Mouse (Mus musculus) midbrain, embryonic 11.5 days (tissue): ENCODE data around the gene Rhbdf2. TPM values are rescaled to one million over a fixed set of nuclear protein-coding genes. Genes with fewer than 3 reads are reported as not detected.
A peak's percentile ranks its signal among the peaks of the same experiment; 100 is the strongest.
"Not testable (repeated sequence)": the region's sequence is repeated elsewhere in the genome, so short reads cannot be mapped to it uniquely, and the experiment has no call there.

Experiments
- ATAC-seq: fragments of 200-750 bp; cut with Nextera tagmentation; 2 replicates; pipeline ENCODE4 v1.8.0; 2017; ENCODE audit warnings: moderate TSS enrichment, moderate library complexity; ENCODE audit not compliant: low FRiP score
- DNase-seq: peaks from one replicate; pipeline ENCODE4 v3.0.0; 2015; ENCODE audit warnings: low spot score; ENCODE audit errors: missing footprints
- H3K27ac ChIP-seq: fragments of 300-500 bp; sonication (generic); 2 replicates; pipeline ENCODE4 v1.5.1; 2014; ENCODE audit warnings: low read depth, low read length
- H3K27me3 ChIP-seq: fragments of 300-500 bp; sonication (generic); 2 replicates; pipeline ENCODE4 v1.6.1; 2014; ENCODE audit warnings: mild to moderate bottlenecking, low read length, moderate library complexity, mixed read lengths; ENCODE audit not compliant: control insufficient read depth, insufficient read depth
- H3K36me3 ChIP-seq: fragments of 300-500 bp; sonication (generic); 2 replicates; pipeline ENCODE4 v1.6.1; 2014; ENCODE audit warnings: mild to moderate bottlenecking, low read length, moderate library complexity, mixed read lengths; ENCODE audit not compliant: control insufficient read depth, insufficient read depth
- H3K4me1 ChIP-seq: fragments of 300-500 bp; sonication (generic); 2 replicates; pipeline ENCODE4 v1.6.1; 2014; ENCODE audit warnings: low read length; ENCODE audit not compliant: control insufficient read depth, insufficient read depth
- H3K4me2 ChIP-seq: fragments of 300-500 bp; sonication (generic); 2 replicates; pipeline ENCODE4 v1.6.1; 2014; ENCODE audit warnings: mild to moderate bottlenecking, moderate library complexity
- H3K4me3 ChIP-seq: fragments of 300-500 bp; sonication (generic); 2 replicates; pipeline ENCODE4 v1.5.1; 2014; ENCODE audit warnings: low read depth, low read length
- H3K9ac ChIP-seq: fragments of 300-500 bp; sonication (generic); 2 replicates; pipeline ENCODE4 v1.6.1; 2014; ENCODE audit warnings: low read length
- H3K9me3 ChIP-seq: fragments of 300-500 bp; sonication (generic); 2 replicates; pipeline ENCODE4 v1.6.1; 2016; ENCODE audit warnings: low read length; ENCODE audit not compliant: control insufficient read depth
- WGBS: fragments of 180-500 bp; shearing (Covaris S2); extraction: QIAGEN DNeasy Blood & Tissue Kit; methylation state at CpG from one replicate; pipeline ENCODE4 v1.1.7; 2014; 5-methylcytosine and 5-hydroxymethylcytosine counted together
- polyA plus RNA-seq: library from polyadenylated mRNA; unstranded; fragments of >200 nt; fragmentation: Nextera tagmentation; extraction: Ambion mirVana; gene quantifications from 2 replicates; pipeline ENCODE4 v1.2.1, GENCODE M21; 2014

Gene Rhbdf2
- polyA plus RNA-seq, 1 experiment from 2014 or later = 1.3 TPM

DNA sequence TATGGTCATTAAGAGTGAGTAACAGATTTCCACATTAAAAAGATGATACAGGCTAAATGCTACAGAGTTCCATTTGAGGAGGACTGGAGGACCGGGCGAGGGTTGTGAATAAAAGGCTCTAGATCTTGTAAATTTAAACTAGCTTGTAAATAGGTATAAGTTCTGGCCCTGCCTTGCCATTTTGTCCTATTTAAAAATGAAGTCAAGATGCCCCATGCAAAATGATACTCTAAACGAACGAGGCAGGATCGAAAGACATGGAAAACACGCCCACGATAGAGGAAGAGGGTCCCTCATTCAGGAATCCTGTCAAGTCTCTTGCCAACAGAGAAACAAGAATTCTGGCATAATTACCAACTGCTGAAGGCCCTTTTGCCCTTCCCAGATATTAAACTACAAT is 43.6 kb upstream of the Rhbdf2 start:
- DNase-seq (no peak), ATAC-seq (no peak)
- Histone ChIP-seq H3K27me3 (no peaks in the 10 kb centered on the region), H3K27ac (no peak overlapping the region), H3K4me3 (no peak overlapping the region), H3K4me2 (no peak overlapping the region), H3K4me1 (peaks cover 14% of the 10 kb centered on the region), H3K9ac (no peak overlapping the region), H3K9me3 (no peaks in the 10 kb centered on the region), H3K36me3 (peaks cover 13% of the 10 kb centered on the region; the same call in 1 of the 2 replicates)
- 88% methylated on average over 7 of the region's 7 CpGs for WGBS

DNA sequence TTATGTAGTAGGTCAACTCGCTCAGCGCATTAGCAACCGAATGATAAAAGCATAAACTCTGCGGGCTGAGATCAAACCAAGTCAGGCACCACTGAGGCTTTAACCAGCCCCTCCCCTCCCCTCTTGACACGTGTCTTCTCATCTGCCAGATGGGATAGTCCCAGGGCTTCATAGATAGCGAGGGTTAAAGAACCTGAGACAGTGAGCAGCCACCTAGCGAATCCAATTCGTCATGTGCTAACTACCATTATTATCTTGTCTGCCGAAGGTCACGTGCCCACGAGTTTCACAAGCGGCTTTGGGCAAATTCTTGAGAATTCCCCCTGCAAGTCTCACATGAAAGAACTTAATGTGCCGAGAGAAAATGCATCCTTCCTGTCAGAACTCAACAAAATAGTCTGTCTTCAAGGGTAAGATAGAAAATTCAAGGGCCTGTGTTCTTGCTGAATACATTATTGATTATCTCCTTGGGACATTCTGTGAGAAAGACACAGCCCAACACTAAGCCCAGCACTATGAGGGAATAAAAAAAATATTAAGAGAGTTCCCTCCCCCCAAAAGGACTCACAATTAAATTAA is 43.1 kb upstream of the Rhbdf2 start:
- Histone ChIP-seq H3K9ac (no peak overlapping the region), H3K4me2 (no peak overlapping the region), H3K36me3 (peaks cover 9% of the 10 kb centered on the region; the same call in 1 of the 2 replicates), H3K4me3 (no peak overlapping the region), H3K27ac (no peak overlapping the region), H3K4me1 (peaks cover 14% of the 10 kb centered on the region), H3K27me3 (no peaks in the 10 kb centered on the region), H3K9me3 (no peaks in the 10 kb centered on the region)
- no peak for ATAC-seq
- WGBS = 73% methylated on average over 13 of the region's 13 CpGs
- no peak for DNase-seq

DNA sequence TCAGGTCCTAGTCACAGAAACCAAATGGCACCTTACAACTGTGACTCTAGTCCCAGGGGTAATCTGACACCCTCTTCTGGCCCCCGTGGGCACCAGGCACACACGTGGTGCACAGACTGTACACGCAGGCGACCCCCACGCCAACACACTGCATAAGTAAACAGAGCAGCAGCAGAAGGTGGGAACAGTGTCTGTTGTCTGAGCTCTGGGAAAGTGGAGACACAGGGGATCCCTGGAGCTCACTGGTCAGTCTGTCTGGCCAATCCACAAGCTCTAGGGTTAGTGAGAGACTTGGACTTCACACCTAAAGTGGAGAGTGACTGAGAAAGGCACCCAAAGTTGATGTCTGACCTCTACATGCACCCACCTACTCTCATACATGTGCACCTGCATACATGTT is 42.5 kb upstream of the Rhbdf2 start:
- DNase-seq (no peak), ATAC-seq (no peak)
- Histone ChIP-seq H3K27me3 (no peaks in the 10 kb centered on the region), H3K4me3 (no peak overlapping the region), H3K4me1 (peaks cover 16% of the 10 kb centered on the region), H3K27ac (no peak overlapping the region), H3K9ac (peak overlapping the region; percentile 0; the same call in 1 of the 2 replicates), H3K4me2 (no peak overlapping the region), H3K36me3 (peaks cover 5% of the 10 kb centered on the region; the same call in 1 of the 2 replicates), H3K9me3 (no peaks in the 10 kb centered on the region)
- 44% methylated on average over 5 of the region's 5 CpGs for WGBS

GRCm38 (mm10) chr11:116668839-116669238 is 42.0 kb upstream of the Rhbdf2 start:
- no peaks in the 10 kb centered on the region for H3K27me3 ChIP-seq
- DNase-seq (no peak), ATAC-seq (no peak)
- H3K36me3 ChIP-seq = peaks cover 2% of the 10 kb centered on the region; the same call in 1 of the 2 replicates
- no peaks in the 10 kb centered on the region for H3K9me3 ChIP-seq
- H3K4me3 ChIP-seq = no peak overlapping the region
- peak overlapping the region; percentile 0; the same call in 1 of the 2 replicates for H3K9ac ChIP-seq
- H3K27ac ChIP-seq = no peak overlapping the region
- H3K4me1 ChIP-seq = peaks cover 20% of the 10 kb centered on the region
- WGBS = 36% methylated on average over 7 of the region's 7 CpGs
- no peak overlapping the region for H3K4me2 ChIP-seq

- peaks cover 23% of the 10 kb centered on the region for H3K4me1 ChIP-seq
- WGBS = 81% methylated on average over 10 of the region's 10 CpGs
- H3K36me3 ChIP-seq = no peaks in the 10 kb centered on the region; the same call in 1 of the 2 replicates
- H3K9me3 ChIP-seq = no peaks in the 10 kb centered on the region
- H3K9ac ChIP-seq = no peak overlapping the region
- ATAC-seq = no peak
- DNase-seq = no peak
- no peaks in the 10 kb centered on the region for H3K27me3 ChIP-seq
- H3K27ac ChIP-seq = no peak overlapping the region
- H3K4me3 ChIP-seq = no peak overlapping the region
- H3K4me2 ChIP-seq = no peak overlapping the region
These were observed 41.6 kb upstream of the Rhbdf2 start for GRCm38 (mm10) chr11:116668381-116668825.

DNA sequence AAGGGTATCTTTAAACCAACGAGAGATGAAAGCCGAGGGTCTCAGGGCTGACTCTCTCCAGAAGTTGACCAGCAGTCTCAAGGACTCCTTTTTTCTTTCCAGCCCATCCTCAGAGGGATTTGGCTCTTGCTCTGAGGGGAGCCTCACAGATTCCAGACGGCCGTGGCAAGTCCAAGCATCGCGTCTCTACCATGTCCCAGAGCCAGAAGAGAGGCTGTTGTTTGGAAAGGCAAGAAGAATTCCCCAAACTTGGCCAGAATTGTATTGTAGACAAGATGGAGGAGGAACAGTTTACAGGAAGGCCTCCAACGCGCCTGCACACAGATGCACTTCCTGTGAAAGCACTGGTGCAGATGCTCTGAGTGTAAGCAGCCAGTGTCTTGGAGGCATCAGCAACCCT is 41.1 kb upstream of the Rhbdf2 start:
- Histone ChIP-seq H3K4me1 (peaks cover 23% of the 10 kb centered on the region), H3K9ac (no peak overlapping the region), H3K4me3 (no peak overlapping the region), H3K27me3 (no peaks in the 10 kb centered on the region), H3K4me2 (no peak overlapping the region), H3K9me3 (no peaks in the 10 kb centered on the region), H3K27ac (no peak overlapping the region), H3K36me3 (no peaks in the 10 kb centered on the region)
- no peak for DNase-seq
- ATAC-seq = no peak
- whole genome bisulfite sequencing = 92% methylated on average over 8 of the region's 8 CpGs

DNA sequence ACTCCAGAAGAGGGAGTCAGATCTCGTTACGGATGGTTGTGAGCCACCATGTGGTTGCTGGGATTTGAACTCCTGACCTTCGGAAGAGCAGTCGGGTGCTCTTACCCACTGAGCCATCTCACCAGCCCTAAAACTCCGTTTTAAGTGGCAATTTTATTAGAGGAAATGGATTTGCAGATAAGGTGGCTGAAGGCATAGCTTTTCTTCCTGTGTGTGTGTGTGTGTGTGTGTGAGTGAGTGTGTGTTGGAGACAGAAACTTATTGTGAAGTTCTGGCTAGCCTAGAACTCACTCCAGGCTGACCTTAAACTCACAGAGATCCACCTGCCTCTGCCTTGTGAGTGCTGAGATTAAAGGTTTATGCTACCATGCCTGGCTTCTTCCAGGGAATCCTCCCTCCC is 40.2 kb upstream of the Rhbdf2 start:
- H3K4me3 ChIP-seq, H3K27me3 ChIP-seq, ATAC-seq, H3K36me3 ChIP-seq, DNase-seq, H3K9ac ChIP-seq, H3K4me2 ChIP-seq, H3K9me3 ChIP-seq, H3K27ac ChIP-seq: not testable (repeated sequence)
- peaks cover 22% of the 10 kb centered on the region for H3K4me1 ChIP-seq
- WGBS = 86% methylated on average over 3 of the region's 5 CpGs

- peaks cover 26% of the 10 kb centered on the region for H3K4me1 ChIP-seq
These were observed 39.7 kb upstream of the Rhbdf2 start for GRCm38 (mm10) chr11:116666566-116666965.

DNA sequence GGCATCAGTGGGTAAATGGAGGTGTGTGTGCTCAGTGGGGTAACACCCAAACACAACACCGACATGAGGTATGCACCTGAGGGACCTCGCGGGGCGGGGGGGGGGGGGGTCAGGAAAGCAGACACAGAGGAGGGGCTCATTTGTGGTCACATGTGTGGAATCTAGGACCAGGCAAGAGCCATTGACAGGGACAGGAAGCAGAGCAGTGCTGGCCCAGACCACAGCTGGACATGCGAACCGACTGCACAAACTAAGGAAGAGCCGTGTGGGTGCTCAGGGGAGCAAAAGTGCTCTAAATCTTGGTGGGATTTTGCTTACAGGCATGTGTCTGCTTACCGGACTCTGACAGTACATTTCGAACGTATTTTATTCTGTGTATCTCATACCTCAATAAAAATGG is 38.5 kb upstream of the Rhbdf2 start:
- ATAC-seq (no peak), DNase-seq (no peak)
- H3K4me3 ChIP-seq = no peak overlapping the region
- H3K27ac ChIP-seq = no peak overlapping the region
- no peaks in the 10 kb centered on the region for H3K36me3 ChIP-seq
- H3K27me3 ChIP-seq = no peaks in the 10 kb centered on the region
- 81% methylated on average over 10 of the region's 10 CpGs for WGBS
- H3K9ac ChIP-seq = no peak overlapping the region
- H3K4me1 ChIP-seq = peaks cover 35% of the 10 kb centered on the region
- no peak overlapping the region for H3K4me2 ChIP-seq
- no peaks in the 10 kb centered on the region for H3K9me3 ChIP-seq

More at GRCm38 (mm10) chr11:116666566-116666965, 39.7 kb upstream of the Rhbdf2 start:
- no peak overlapping the region for H3K4me3 ChIP-seq
- no peak overlapping the region for H3K4me2 ChIP-seq
- no peaks in the 10 kb centered on the region for H3K27me3 ChIP-seq
- no peaks in the 10 kb centered on the region for H3K9me3 ChIP-seq
- H3K36me3 ChIP-seq = no peaks in the 10 kb centered on the region
- DNase-seq (no peak), ATAC-seq (no peak)
- 76% methylated on average over 9 of the region's 9 CpGs for WGBS
- H3K9ac ChIP-seq = no peak overlapping the region
- no peak overlapping the region for H3K27ac ChIP-seq
